Mouse (Mus musculus) liver, embryonic 13.5 days (tissue): ENCODE measurements around the gene Polr1c. TPM values are rescaled to one million over a fixed set of nuclear protein-coding genes. Genes with fewer than 3 reads are reported as not detected.

Experiments
- ATAC-seq: fragments of 200-750 bp; cut with Nextera tagmentation; 2 replicates; pipeline ENCODE4 v1.8.0; 2017; ENCODE audit warnings: low read depth, mild to moderate bottlenecking, moderate number of reproducible peaks, moderate library complexity
- DNase-seq: peaks from one replicate; pipeline ENCODE4 v3.0.0; 2022
- H3K27ac ChIP-seq: fragments of 300-500 bp; sonication (generic); 2 replicates; pipeline ENCODE4 v1.5.1; 2015; ENCODE audit warnings: moderate library complexity, mild to moderate bottlenecking, inconsistent platforms
- H3K27me3 ChIP-seq: fragments of 300-500 bp; sonication (generic); 2 replicates; pipeline ENCODE4 v1.6.1; 2015; ENCODE audit warnings: mild to moderate bottlenecking, inconsistent platforms
- H3K36me3 ChIP-seq: fragments of 300-500 bp; sonication (generic); 2 replicates; pipeline ENCODE4 v1.6.1; 2015; ENCODE audit warnings: mild to moderate bottlenecking, inconsistent platforms
- H3K4me1 ChIP-seq: fragments of 300-500 bp; sonication (generic); replicated peaks from 2 replicates; pipeline ENCODE4 v1.6.1; 2015; ENCODE audit warnings: inconsistent platforms
- H3K4me2 ChIP-seq: fragments of 300-500 bp; sonication (generic); 2 replicates; pipeline ENCODE4 v1.6.1; 2015; ENCODE audit warnings: inconsistent platforms, mild to moderate bottlenecking, moderate library complexity
- H3K4me3 ChIP-seq: fragments of 300-500 bp; sonication (generic); replicated peaks from 2 replicates; pipeline ENCODE4 v1.5.1; 2015; ENCODE audit warnings: mild to moderate bottlenecking, inconsistent platforms
- H3K9ac ChIP-seq: fragments of 300-500 bp; sonication (generic); 2 replicates; pipeline ENCODE4 v1.6.1; 2015; ENCODE audit warnings: mild to moderate bottlenecking, inconsistent platforms
- H3K9me3 ChIP-seq: fragments of 300-500 bp; sonication (generic); replicated peaks from 2 replicates; pipeline ENCODE4 v1.6.1; 2016; ENCODE audit warnings: inconsistent platforms
- WGBS: fragments of 180-500 bp; shearing (Covaris S2); methylation state at CpG from one replicate; pipeline ENCODE4 v1.1.7; 2015; ENCODE audit not compliant: insufficient replicate concordance; 5-methylcytosine and 5-hydroxymethylcytosine counted together
- polyA plus RNA-seq: library from polyadenylated mRNA; unstranded; fragments of >200 nt; fragmentation: Nextera tagmentation; extraction: Ambion mirVana; gene quantifications from 2 replicates; pipeline ENCODE4 v1.2.1, GENCODE M21; 2015

Gene Polr1c
- polyA plus RNA-seq, 1 experiment from 2014 or later: 49.0 TPM

GRCm38 (mm10) chr17:46265502-46265901 is 17.6 kb upstream of the Polr1c start:
- no peak overlapping the region for H3K4me2 ChIP-seq
- peaks cover 10% of the 10 kb centered on the region; the same call in 1 of the 2 replicates for H3K4me1 ChIP-seq
- DNase-seq (no peak), ATAC-seq (no peak)
- no peak overlapping the region for H3K27ac ChIP-seq
- no peaks in the 10 kb centered on the region for H3K27me3 ChIP-seq
- H3K36me3 ChIP-seq: peaks cover 83% of the 10 kb centered on the region
- 86% methylated on average over 12 of the region's 12 CpGs for WGBS
- H3K9me3 ChIP-seq: no peaks in the 10 kb centered on the region
- no peak overlapping the region for H3K9ac ChIP-seq
- no peak overlapping the region for H3K4me3 ChIP-seq

DNA sequence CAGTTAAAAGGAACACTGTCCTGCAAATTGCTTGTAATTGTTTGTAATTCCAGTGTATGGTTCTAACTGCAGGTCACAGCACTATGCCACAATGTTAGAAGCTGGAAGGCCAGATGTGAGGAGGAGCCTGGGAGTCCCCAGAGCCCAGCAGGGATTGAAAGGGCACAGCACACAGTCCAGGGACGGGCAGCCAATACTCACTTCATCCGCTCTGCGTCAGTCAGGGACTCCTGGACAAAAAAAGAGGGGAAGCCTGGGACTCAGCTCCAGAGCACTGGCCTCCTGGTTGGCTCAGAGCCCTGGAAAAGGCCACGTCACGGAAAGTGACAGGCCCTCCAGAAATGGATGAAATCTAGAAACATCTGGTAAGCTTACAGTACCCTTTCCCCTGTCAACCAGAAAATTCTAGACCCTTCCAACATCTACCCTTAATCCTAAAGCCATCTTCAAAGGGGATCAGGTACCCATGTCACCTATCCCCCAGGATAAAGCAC is 14.4 kb upstream of the Polr1c start:
- Histone ChIP-seq H3K4me3 (no peak overlapping the region), H3K4me2 (no peak overlapping the region), H3K4me1 (peaks cover 10% of the 10 kb centered on the region; the same call in 1 of the 2 replicates), H3K27ac (no peak overlapping the region), H3K27me3 (no peaks in the 10 kb centered on the region), H3K9ac (no peak overlapping the region), H3K36me3 (peaks cover 92% of the 10 kb centered on the region), H3K9me3 (no peaks in the 10 kb centered on the region)
- ATAC-seq (no peak), DNase-seq (no peak)
- WGBS: 80% methylated on average over 5 of the region's 5 CpGs

GRCm38 (mm10) chr17:46259675-46260074 is 11.8 kb upstream of the Polr1c start:
- no peak for DNase-seq
- Histone ChIP-seq H3K4me3 (no peak overlapping the region), H3K4me2 (no peak overlapping the region), H3K27me3 (peaks cover 24% of the 10 kb centered on the region), H3K4me1 (no peaks in the 10 kb centered on the region; the same call in 1 of the 2 replicates), H3K36me3 (peaks cover 72% of the 10 kb centered on the region), H3K27ac (no peak overlapping the region), H3K9ac (no peak overlapping the region), H3K9me3 (no peaks in the 10 kb centered on the region)
- ATAC-seq: no peak
- WGBS: 88% methylated on average over 17 of the region's 17 CpGs

DNA sequence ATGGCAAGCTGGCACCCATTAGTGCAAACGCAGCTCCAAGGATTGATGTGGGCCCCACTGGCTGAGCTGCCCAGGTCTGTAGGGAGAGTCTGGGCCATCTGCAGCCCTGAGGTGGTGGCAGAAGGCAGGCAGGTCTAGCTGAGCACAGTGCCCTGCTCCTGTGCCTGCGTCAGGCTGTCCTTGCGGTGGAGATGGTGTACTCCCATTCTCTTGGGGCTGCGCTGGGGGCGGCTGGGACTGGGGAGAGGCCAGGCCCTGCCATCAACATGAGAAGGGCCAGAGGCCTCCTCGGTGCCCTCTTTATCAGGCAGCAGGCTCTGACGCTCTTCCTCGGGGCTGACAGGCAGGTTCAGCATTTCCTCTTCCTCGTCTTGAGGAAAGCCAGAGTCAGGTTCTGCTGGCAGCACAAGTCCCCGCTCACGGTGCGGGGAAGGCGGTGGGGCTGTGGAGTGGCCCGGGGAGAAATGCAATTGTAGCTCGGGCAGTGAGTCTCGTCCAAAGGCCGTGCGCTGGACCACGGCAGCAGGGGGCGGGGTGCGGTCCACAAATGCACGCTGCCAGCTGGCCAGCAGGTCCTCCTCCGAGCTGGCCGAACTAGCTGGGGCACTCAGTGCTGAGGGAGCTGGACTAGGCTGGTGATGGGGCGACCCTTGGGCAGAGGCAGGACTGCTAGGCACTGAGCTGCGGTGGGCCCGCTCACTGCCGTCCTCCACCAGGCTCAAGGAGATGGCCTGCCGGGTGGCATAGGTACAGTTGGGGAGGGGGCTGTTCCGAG is 10.6 kb upstream of the Polr1c start:
- no peak overlapping the region for H3K4me3 ChIP-seq
- H3K36me3 ChIP-seq: peaks cover 60% of the 10 kb centered on the region
- 76% methylated on average over 30 of the region's 30 CpGs for WGBS
- H3K4me1 ChIP-seq: peaks cover 12% of the 10 kb centered on the region
- peaks cover 36% of the 10 kb centered on the region for H3K27me3 ChIP-seq
- DNase-seq (no peak), ATAC-seq (no peak)
- no peaks in the 10 kb centered on the region for H3K9me3 ChIP-seq
- no peak overlapping the region for H3K4me2 ChIP-seq
- H3K9ac ChIP-seq: no peak overlapping the region
- no peak overlapping the region for H3K27ac ChIP-seq

DNA sequence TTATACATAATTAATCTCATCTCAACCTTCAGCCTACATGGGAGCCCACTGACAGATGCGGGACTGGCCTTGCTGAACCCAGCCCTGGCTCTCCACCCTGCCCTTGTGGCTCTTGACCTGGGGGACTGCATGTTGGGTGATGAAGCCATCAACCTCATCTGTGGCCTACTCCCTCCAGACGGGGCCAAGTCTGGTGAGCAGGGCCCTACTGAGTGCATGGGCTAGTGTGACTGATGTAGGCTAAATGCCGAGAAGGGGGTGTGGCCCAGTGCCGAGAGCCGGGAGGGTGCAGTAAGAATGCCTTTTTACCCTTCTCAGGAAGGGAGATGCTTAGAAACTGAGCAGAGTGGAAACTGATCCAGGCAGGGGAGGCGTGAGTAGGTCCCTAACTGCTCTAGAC is 7.3 kb upstream of the Polr1c start:
- Histone ChIP-seq H3K9me3 (no peaks in the 10 kb centered on the region), H3K36me3 (peaks cover 50% of the 10 kb centered on the region), H3K27me3 (peaks cover 41% of the 10 kb centered on the region), H3K27ac (no peak overlapping the region), H3K4me3 (no peak overlapping the region), H3K4me1 (peaks cover 21% of the 10 kb centered on the region), H3K9ac (no peak overlapping the region), H3K4me2 (no peak overlapping the region)
- WGBS: 31% methylated on average over 6 of the region's 6 CpGs
- ATAC-seq (no peak), DNase-seq (no peak)

DNA sequence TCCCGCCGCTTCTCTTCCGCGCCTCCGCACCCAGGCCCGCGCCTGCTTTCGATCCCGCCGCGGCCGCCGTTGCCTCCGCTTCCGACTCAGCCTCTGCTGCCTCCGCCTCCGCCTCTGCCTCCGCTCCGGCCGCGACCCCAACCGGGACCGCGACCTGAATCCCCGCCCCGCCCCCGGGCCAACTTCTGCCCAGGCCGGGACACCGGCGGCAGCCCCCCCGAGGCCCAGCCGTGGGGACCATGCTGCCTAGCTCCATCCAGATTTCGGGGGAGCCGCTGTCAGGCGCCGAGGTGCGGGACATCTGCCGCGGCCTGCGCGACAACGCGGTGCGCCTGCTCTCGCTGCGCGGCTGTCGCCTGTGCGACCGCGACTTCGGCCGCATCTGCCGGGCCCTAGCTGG is 6.3 kb upstream of the Polr1c start:
- Histone ChIP-seq H3K36me3 (peaks cover 50% of the 10 kb centered on the region), H3K9me3 (no peaks in the 10 kb centered on the region), H3K27me3 (peaks cover 41% of the 10 kb centered on the region), H3K9ac (peak overlapping the region; percentile 63), H3K27ac (no peak overlapping the region), H3K4me2 (peak overlapping the region; percentile 97), H3K4me3 (peak overlapping the region; percentile 68), H3K4me1 (peaks cover 31% of the 10 kb centered on the region)
- WGBS: under 1% methylated on average over 52 of the region's 54 CpGs
- ATAC-seq (peak; percentile 3; the same call in 1 of the 2 replicates), DNase-seq (no peak)

DNA sequence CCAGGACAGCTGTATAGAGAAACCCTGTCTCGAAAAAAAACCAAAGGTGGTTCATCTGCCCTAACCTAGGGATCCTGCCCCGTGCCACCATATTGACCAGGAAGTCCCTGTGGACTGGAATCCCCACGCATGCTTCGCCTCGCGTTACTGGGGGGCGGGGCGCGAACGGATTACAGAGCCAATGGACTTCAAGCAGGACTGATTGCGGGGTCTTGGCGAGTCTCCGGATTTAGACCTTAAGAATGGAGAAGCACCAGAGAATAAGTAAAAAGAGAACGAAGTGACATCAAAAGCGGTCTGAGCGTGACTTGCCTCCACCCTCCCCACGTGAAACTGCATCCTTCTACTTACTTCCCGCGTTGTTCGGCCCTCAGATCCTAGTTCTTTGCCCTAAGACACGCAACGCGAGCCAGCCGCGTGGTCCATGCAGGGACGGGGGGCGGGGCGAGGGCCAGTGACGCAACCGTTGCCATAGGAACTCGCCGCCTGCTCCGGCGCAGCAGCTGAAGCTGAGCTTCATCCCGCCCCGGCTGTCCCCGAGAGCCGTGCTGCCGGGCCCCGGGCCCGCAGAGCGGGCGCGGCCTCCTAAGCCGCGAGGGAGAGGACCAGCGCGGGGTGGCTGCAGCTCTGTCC is 5.7 kb upstream of the Polr1c start, which contains the start of gene Lrrc73:
Lrrc73 (plus strand) TSS at position 80 of the 633 bp plus-strand sequence.
- Histone ChIP-seq H3K4me3 (peak within 1 kb of the TSS; percentile 68), H3K9me3 (no peaks in the 10 kb centered on the region), H3K27ac (no peak within 1 kb of the TSS), H3K36me3 (peaks cover 46% of the 10 kb centered on the region), H3K9ac (peak within 1 kb of the TSS; percentile 63), H3K4me1 (peaks cover 36% of the 10 kb centered on the region), H3K27me3 (peaks cover 41% of the 10 kb centered on the region), H3K4me2 (peak within 1 kb of the TSS; percentile 97)
- ATAC-seq (peak; percentile 76), DNase-seq (peak; percentile 75)
- 1% methylated on average over 42 of the region's 48 CpGs for WGBS

- H3K9ac ChIP-seq: peak overlapping the region; percentile 63; the same call in 1 of the 2 replicates
- H3K36me3 ChIP-seq: peaks cover 38% of the 10 kb centered on the region
- no peaks in the 10 kb centered on the region for H3K9me3 ChIP-seq
- H3K4me3 ChIP-seq: peak overlapping the region; percentile 68
- H3K4me1 ChIP-seq: peaks cover 39% of the 10 kb centered on the region
- no peak overlapping the region for H3K27ac ChIP-seq
- no peak for ATAC-seq
- H3K27me3 ChIP-seq: peaks cover 41% of the 10 kb centered on the region
- no peak for DNase-seq
- H3K4me2 ChIP-seq: peak overlapping the region; percentile 97
- WGBS: 27% methylated on average over 14 of the region's 14 CpGs
Measured at GRCm38 (mm10) chr17:46252571-46253451, 5.0 kb upstream of the Polr1c start.

- H3K9me3 ChIP-seq: no peaks in the 10 kb centered on the region
- no peak overlapping the region for H3K9ac ChIP-seq
- H3K27me3 ChIP-seq: peaks cover 32% of the 10 kb centered on the region
- no peak overlapping the region for H3K4me3 ChIP-seq
- H3K4me2 ChIP-seq: no peak overlapping the region
- no peak for DNase-seq
- H3K36me3 ChIP-seq: peaks cover 36% of the 10 kb centered on the region
- WGBS: 79% methylated on average over 7 of the region's 7 CpGs
- H3K27ac ChIP-seq: no peak overlapping the region
- ATAC-seq: no peak
- peaks cover 51% of the 10 kb centered on the region for H3K4me1 ChIP-seq
Measured at GRCm38 (mm10) chr17:46251174-46251573, 3.3 kb upstream of the Polr1c start.

- no peak for DNase-seq
- Histone ChIP-seq H3K9me3 (no peaks in the 10 kb centered on the region), H3K27me3 (peaks cover 2% of the 10 kb centered on the region), H3K4me2 (peak overlapping the region; percentile 91), H3K36me3 (peaks cover 66% of the 10 kb centered on the region), H3K4me1 (peaks cover 37% of the 10 kb centered on the region), H3K27ac (peak overlapping the region; percentile 81), H3K4me3 (peak overlapping the region; percentile 92), H3K9ac (peak overlapping the region; percentile 95)
- ATAC-seq: peak; percentile 63
- 1% methylated on average over 37 of the region's 37 CpGs for WGBS
Measured at GRCm38 (mm10) chr17:46248189-46248522, 302 bp upstream of the Polr1c start.

DNA sequence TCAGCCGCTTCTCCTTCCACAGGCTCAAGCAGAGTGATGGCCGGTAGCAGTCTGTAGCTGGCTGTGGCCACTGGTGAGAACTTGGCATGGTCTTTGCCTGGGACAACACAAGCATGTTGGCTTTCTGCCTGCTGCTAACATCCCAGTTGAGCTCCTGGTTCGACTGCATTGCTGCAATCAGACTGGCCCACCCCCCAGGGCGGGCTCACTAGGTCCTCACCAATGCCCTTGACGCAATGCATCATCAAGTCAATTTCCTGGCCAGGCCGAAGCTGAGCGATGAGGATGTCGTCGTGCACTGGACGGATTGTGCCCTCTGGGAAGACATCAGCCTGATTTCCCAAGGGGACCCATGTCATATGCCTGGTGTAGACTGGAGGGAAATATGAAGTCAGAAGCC is 3.3 kb downstream of the Polr1c start:
- no peaks in the 10 kb centered on the region for H3K27me3 ChIP-seq
- no peak overlapping the region for H3K9ac ChIP-seq
- no peak overlapping the region for H3K4me3 ChIP-seq
- no peaks in the 10 kb centered on the region for H3K9me3 ChIP-seq
- H3K27ac ChIP-seq: no peak overlapping the region
- DNase-seq (no peak), ATAC-seq (no peak)
- peaks cover 72% of the 10 kb centered on the region for H3K36me3 ChIP-seq
- H3K4me1 ChIP-seq: peaks cover 25% of the 10 kb centered on the region
- 76% methylated on average over 10 of the region's 10 CpGs for WGBS
- no peak overlapping the region for H3K4me2 ChIP-seq
